Mouse (Mus musculus) gastrocnemius, adult 2 months (tissue): ENCODE data around the gene Gm28635. TPM values are rescaled to one million over a fixed set of nuclear protein-coding genes. Genes with fewer than 3 reads are reported as not detected.

Experiments
- DNase-seq: peaks from one replicate; pipeline ENCODE4 v3.0.0; 2022
- H3K27ac ChIP-seq: fragments of 200-600 bp; 2 replicates; pipeline ENCODE4 v1.8.1; 2022; ENCODE audit warnings: mild to moderate bottlenecking
- H3K4me3 ChIP-seq: fragments of 200-600 bp; 2 replicates; pipeline ENCODE4 v1.8.1; 2022; ENCODE audit warnings: mild to moderate bottlenecking, moderate library complexity
- CTCF ChIP-seq: fragments of 200-600 bp; IDR thresholded peaks from 2 replicates; pipeline ENCODE4 v1.8.1; 2022; ENCODE audit warnings: antibody characterized with exemption, mild to moderate bottlenecking, moderate library complexity
- intact Hi-C: fragments of 180-260 bp; cut with DNase I; formaldehyde crosslinking; loops from one replicate; pipeline ENCODE4 v1.15.1; 2025
- total RNA-seq, 2 experiments: library from RNA; stranded (reverse); gene quantifications; 2 replicates each; pipeline ENCODE4 v1.2.3; 2021

The Gm28635 gene
- total RNA-seq, 2 experiments from 2014 or later: 1.1 to 1.9 TPM

- intact Hi-C loops: loop anchor here (5.0 kb wide), 1 partner anchor 38 kb away; the partner anchor contains the start of genes Gm28635, Med19 and Tmx2
- Histone ChIP-seq H3K4me3 (peak within 1 kb of the TSS; percentile 98), H3K27ac (peak within 1 kb of the TSS; percentile 95)
- peak; percentile 100 for DNase-seq
- TF ChIP-seq CTCF: no peak
Measured at GRCm38 (mm10) chr2:84714811-84715561, 37.1 kb upstream of the Gm28635 start, which contains the start of gene Zdhhc5. TSS of gene Zdhhc5 (minus strand) at chr2:84715180.

GRCm38 (mm10) chr2:84714422-84714810, 36.6 kb upstream of the Gm28635 start:
- no peak for TF ChIP-seq CTCF
- intact Hi-C loops: loop anchor here (5.0 kb wide), 1 partner anchor 37 kb away; the partner anchor contains the start of genes Gm28635, Med19 and Tmx2
- Histone ChIP-seq H3K4me3 (peak overlapping the region; percentile 98), H3K27ac (peak overlapping the region; percentile 95)
- no peak for DNase-seq

- intact Hi-C loops: loop anchor here (5.0 kb wide), 1 partner anchor 35 kb away; the partner anchor contains the start of genes Gm28635, Med19 and Tmx2
- TF ChIP-seq CTCF: no peak
- H3K4me3 ChIP-seq: no peak overlapping the region
- no peak for DNase-seq
- H3K27ac ChIP-seq: no peak overlapping the region
Measured at GRCm38 (mm10) chr2:84711898-84712297, 34.1 kb upstream of the Gm28635 start.

- H3K27ac ChIP-seq: no peak overlapping the region
- DNase-seq: no peak
- H3K4me3 ChIP-seq: no peak overlapping the region
- TF ChIP-seq CTCF: no peak
- intact Hi-C loops: no loop called here
Measured at GRCm38 (mm10) chr2:84707523-84707922, 29.7 kb upstream of the Gm28635 start.

- intact Hi-C loops: no loop called here
- H3K4me3 ChIP-seq: no peak overlapping the region
- H3K27ac ChIP-seq: no peak overlapping the region
- no peak for DNase-seq
- TF ChIP-seq CTCF: no peak
Measured at GRCm38 (mm10) chr2:84705295-84705694, 27.5 kb upstream of the Gm28635 start.

GRCm38 (mm10) chr2:84704329-84704728, 26.5 kb upstream of the Gm28635 start:
- H3K4me3 ChIP-seq: no peak overlapping the region
- H3K27ac ChIP-seq: no peak overlapping the region
- intact Hi-C loops: no loop called here
- TF ChIP-seq CTCF: no peak
- DNase-seq: no peak

- Histone ChIP-seq H3K27ac (no peak overlapping the region), H3K4me3 (no peak overlapping the region)
- no peak for DNase-seq
- intact Hi-C loops: no loop called here
- no peak for TF ChIP-seq CTCF
Measured at GRCm38 (mm10) chr2:84703497-84703896, 25.7 kb upstream of the Gm28635 start.

- Histone ChIP-seq H3K27ac (no peak overlapping the region), H3K4me3 (no peak overlapping the region)
- intact Hi-C loops: no loop called here
- no peak for TF ChIP-seq CTCF
- no peak for DNase-seq
Measured at GRCm38 (mm10) chr2:84695007-84695695, 17.3 kb upstream of the Gm28635 start.

GRCm38 (mm10) chr2:84690050-84690449, 12.2 kb upstream of the Gm28635 start:
- intact Hi-C loops: no loop called here
- H3K4me3 ChIP-seq: no peak overlapping the region
- no peak for TF ChIP-seq CTCF
- H3K27ac ChIP-seq: no peak overlapping the region
- DNase-seq: no peak

- DNase-seq: no peak
- Histone ChIP-seq H3K4me3 (no peak overlapping the region), H3K27ac (no peak overlapping the region)
- intact Hi-C loops: no loop called here
- no peak for TF ChIP-seq CTCF
Measured at GRCm38 (mm10) chr2:84688080-84688844, 10.4 kb upstream of the Gm28635 start.

GRCm38 (mm10) chr2:84682605-84683183, 4.9 kb upstream of the Gm28635 start:
- H3K27ac ChIP-seq: no peak overlapping the region
- no peak overlapping the region for H3K4me3 ChIP-seq
- intact Hi-C loops: no loop called here
- no peak for DNase-seq
- no peak for TF ChIP-seq CTCF

- DNase-seq: no peak
- Histone ChIP-seq H3K4me3 (peak within 1 kb of the TSS; percentile 89), H3K27ac (peak within 1 kb of the TSS; percentile 87)
- intact Hi-C loops: loop anchor here (5.0 kb wide), 1 partner anchor 33 kb away; no protein-coding TSS in a partner anchor
- TF ChIP-seq CTCF: no peak
Measured at GRCm38 (mm10) chr2:84679016-84679415, 1.2 kb upstream of the Gm28635 start, which contains the start of gene Tmx2. TSS of gene Tmx2 (minus strand) at chr2:84679140.
